Mouse (Mus musculus) small intestine, adult 2 months (tissue): ENCODE measurements around the gene Cabp2.

Experiments
- CTCF ChIP-seq: fragments of 200-500 bp; IDR thresholded peaks from 2 replicates; pipeline ENCODE4 v1.5.1; 2012; ENCODE audit warnings: low read depth, mild to moderate bottlenecking, control low read depth, inconsistent platforms, low read length, moderate library complexity, mixed read lengths; ENCODE audit not compliant: insufficient replicate concordance, insufficient read length; ENCODE audit errors: extremely low read depth
- POLR2A ChIP-seq: fragments of 200-500 bp; IDR thresholded peaks from 2 replicates; pipeline ENCODE4 v1.6.1; 2012; ENCODE audit warnings: low read depth, mild to moderate bottlenecking, control low read depth, inconsistent platforms, low read length, moderate library complexity

- TF ChIP-seq CTCF = peak; percentile 96
- no peak for TF ChIP-seq POLR2A
Observed at GRCm38 (mm10) chr19:4099056-4099455, 17.7 kb downstream of the Cabp2 start.
